Mouse (Mus musculus): ENCODE measurements at regions not wholly inside any gene's neighbourhood (a gene's known extent, or its start where the extent isn't known, plus 50 kb on each side); places are given as distances from the start of the nearest gene placed in this dataset.
A peak's percentile ranks its signal among the peaks of the same experiment; 100 is the strongest.

DNA sequence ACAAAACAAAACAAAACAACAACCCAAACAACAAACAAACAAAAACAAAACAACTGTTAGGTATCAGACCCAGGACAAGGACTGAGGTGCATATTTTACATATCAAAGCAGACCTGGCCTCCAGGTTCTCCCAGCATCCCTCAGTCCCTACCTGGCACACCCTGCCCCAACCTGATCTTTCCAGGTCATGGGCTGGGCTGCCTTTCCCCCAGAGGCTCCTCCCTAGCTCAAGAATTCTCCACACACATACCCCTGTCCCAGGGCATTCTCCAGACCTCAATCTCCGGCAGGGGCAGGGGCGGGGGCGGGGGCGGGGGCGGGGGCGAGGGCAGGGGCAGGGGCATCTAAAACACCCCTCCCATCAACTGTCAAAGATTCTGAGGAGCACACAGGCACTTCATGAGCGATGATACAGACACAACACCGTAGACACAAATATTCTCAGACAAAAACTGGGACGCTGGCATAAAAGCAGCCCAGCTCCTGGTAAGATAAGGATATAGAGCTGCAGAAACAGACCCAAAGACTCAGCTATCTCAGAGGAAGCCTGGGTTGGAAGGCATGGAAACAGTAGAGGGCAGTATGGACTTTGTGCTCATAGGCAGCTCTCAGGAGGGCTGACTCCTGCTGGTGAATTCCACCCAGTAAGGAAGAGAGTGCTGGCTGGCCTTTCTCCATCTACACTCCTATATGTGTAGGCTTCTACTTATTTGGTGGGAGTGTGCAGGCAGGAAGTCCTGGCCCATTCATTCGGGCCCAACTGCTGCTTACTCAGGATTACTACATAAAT, 337.7 kb upstream of the Nr5a2 start:
- H3K9ac ChIP-seq (replicated peaks), result no peak overlapping the region
- no peaks in the 10 kb centered on the region for H3K9me3 ChIP-seq
- no peaks in the 10 kb centered on the region for H3K36me3 ChIP-seq
- no peaks in the 10 kb centered on the region for H3K27me3 ChIP-seq
- H3K4me3 ChIP-seq, result no peak overlapping the region
- H3K27ac ChIP-seq (replicated peaks), result no peak overlapping the region
- 57% methylated on average over 10 of the region's 10 CpGs for WGBS
- H3K4me1 ChIP-seq, result no peaks in the 10 kb centered on the region
- no peak overlapping the region for H3K4me2 ChIP-seq (replicated peaks)
- ATAC-seq (replicated peaks), result no peak

DNA sequence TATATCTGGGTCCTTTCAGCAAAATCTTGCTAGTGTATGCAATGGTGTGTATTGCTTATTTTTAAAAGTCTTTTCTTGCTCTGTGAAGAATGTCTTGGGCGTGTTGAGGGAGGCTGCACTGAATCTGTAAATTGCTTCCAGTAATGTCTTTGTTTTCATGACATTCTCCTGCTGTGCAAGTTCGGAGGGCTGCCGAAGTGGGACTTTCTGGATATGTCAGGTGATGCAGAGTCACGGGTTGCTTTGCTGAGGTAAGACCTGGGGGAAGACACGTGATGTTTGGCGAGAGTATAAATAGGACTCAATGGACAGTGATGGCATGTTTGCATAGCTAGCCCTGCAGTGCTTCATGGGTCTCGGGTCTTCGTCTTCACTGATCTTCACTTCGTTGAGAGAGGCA, 329.2 kb upstream of the Nr5a2 start:
- no peak for ATAC-seq (replicated peaks)
- WGBS, result 81% methylated on average over 9 of the region's 9 CpGs

DNA sequence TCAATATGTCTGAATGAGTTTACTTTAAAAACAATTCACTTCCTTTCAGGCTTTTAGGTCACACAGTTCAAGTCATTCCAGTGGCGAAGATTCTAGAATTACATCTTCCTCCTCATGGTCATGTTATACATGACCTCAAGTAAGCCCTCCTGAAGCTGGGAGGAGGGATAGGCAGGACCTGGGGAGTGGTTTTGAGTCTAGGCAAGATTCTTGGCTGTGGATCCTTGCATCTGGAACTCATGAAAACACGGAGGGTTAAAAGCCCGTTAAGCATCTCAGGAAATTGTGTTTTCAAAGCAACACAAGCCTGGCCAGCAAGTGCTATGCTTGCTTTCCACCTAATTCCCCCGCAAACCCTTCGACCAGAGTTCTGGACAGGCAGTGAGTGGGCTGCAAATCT, 323.0 kb upstream of the Nr5a2 start:
- H3K9ac ChIP-seq (replicated peaks), result no peak overlapping the region
- no peaks in the 10 kb centered on the region for H3K27me3 ChIP-seq
- H3K4me3 ChIP-seq, result no peak overlapping the region
- H3K9me3 ChIP-seq, result no peaks in the 10 kb centered on the region
- no peak overlapping the region for H3K4me2 ChIP-seq (replicated peaks)
- H3K4me1 ChIP-seq, result no peaks in the 10 kb centered on the region
- no peak overlapping the region for H3K27ac ChIP-seq (replicated peaks)
- no peaks in the 10 kb centered on the region for H3K36me3 ChIP-seq
- no peak for ATAC-seq (replicated peaks)
- 87% methylated on average over 5 of the region's 5 CpGs for WGBS

More for the DNA sequence above, 329.2 kb upstream of the Nr5a2 start:
- Histone ChIP-seq H3K27ac (replicated peaks) (no peak overlapping the region), H3K4me2 (replicated peaks) (no peak overlapping the region), H3K4me1 (no peaks in the 10 kb centered on the region), H3K9ac (replicated peaks) (no peak overlapping the region), H3K4me3 (no peak overlapping the region), H3K36me3 (no peaks in the 10 kb centered on the region), H3K27me3 (no peaks in the 10 kb centered on the region), H3K9me3 (no peaks in the 10 kb centered on the region)

DNA sequence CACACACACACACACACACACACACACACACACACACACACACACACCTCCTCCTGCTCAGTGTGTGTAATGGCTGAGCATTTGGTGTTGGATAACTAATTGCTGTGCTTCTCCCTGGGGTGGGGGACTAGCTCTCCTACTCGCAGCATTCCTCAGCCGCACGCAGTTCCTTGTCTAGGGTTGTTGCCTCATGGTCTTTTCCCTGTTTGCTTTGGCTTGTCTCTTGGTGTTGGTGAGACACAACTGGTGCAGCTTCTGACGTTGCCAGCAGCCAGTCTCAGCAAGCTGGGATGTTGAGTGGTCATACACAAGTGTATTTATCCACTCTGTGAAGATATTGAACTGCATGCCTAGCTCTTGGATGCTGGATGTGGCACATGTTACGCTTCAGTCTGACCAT, 322.2 kb upstream of the Nr5a2 start:
- no peak overlapping the region for H3K9ac ChIP-seq (replicated peaks)
- no peaks in the 10 kb centered on the region for H3K27me3 ChIP-seq
- 88% methylated on average over 5 of the region's 5 CpGs for WGBS
- no peak overlapping the region for H3K27ac ChIP-seq (replicated peaks)
- no peaks in the 10 kb centered on the region for H3K9me3 ChIP-seq
- no peak for ATAC-seq (replicated peaks)
- H3K4me3 ChIP-seq, result no peak overlapping the region
- no peaks in the 10 kb centered on the region for H3K4me1 ChIP-seq
- H3K4me2 ChIP-seq (replicated peaks), result no peak overlapping the region
- H3K36me3 ChIP-seq, result no peaks in the 10 kb centered on the region

DNA sequence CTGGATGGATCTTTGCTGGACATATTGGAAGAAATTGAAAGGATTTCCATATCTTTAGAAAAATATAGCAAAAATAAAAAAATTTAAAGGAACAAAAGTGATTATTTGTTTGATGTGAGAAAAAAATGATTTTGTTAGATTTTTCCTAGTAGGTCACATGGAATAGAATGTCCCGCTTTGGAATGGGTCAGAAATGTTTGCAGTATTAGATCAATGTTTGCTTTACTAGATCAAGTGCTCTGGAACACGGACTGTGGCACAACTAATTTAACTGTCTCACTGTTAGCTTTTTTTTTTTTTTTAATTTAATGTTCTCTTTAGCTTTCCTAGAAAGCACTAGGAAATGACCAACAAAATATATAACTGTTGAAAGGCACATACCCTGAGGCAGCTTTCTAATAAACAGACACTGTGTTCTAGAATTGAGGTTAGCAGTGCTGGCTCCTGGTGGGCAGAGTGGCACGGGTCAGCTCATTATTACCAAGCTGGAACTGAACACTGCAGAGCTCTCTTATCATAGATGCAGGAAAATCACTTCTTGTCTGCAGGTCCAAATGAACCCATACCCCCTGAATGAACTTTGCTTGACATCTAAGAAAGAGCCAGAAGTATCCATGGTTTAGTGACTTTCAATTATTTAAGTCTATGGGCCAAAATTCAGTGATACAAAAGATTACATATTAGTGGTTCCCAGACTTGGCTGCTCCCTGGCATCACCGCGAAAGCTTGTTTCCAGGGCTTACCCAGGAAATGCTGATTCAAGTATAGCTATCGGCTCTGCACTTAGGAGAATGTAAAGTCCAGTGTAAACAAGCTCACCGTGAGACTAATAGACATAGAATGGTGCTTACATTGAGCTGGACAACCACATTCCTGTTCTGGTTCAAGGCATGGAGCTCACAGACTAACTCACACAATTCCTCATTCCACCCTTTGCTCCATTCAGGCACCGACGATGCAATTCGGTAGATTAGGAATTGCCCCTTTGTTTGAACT, 320.4 kb upstream of the Nr5a2 start:
- Histone ChIP-seq H3K27me3 (no peaks in the 10 kb centered on the region), H3K9me3 (no peaks in the 10 kb centered on the region), H3K27ac (replicated peaks) (no peak overlapping the region), H3K4me3 (no peak overlapping the region), H3K4me1 (no peaks in the 10 kb centered on the region), H3K4me2 (replicated peaks) (no peak overlapping the region), H3K36me3 (no peaks in the 10 kb centered on the region), H3K9ac (replicated peaks) (no peak overlapping the region)
- WGBS, result 57% methylated on average over 10 of the region's 10 CpGs
- ATAC-seq (replicated peaks), result no peak

DNA sequence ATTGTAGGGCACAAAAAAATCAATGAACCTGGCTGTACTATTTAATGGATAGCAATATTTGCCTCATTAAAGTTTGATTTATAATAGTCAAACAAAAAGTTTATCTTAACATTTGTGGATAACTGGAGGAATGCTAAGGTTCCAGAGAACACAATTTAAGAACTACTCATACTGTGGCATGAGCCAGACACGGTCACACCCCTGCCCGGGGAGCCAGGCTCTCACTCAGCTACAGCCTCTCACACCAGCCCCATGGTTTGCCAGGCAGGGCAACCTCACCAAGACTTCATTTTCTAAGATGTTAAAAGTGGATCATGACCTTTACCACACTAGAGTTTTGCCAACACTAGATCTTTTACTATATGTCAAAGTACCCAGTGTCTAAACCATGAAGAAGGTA, 319.7 kb upstream of the Nr5a2 start:
- Histone ChIP-seq H3K27ac (replicated peaks) (no peak overlapping the region), H3K4me3 (no peak overlapping the region), H3K9me3 (no peaks in the 10 kb centered on the region), H3K4me1 (no peaks in the 10 kb centered on the region), H3K27me3 (no peaks in the 10 kb centered on the region), H3K9ac (replicated peaks) (no peak overlapping the region), H3K4me2 (replicated peaks) (no peak overlapping the region), H3K36me3 (no peaks in the 10 kb centered on the region)
- 91% methylated on average over 2 of the region's 2 CpGs for WGBS
- ATAC-seq (replicated peaks), result no peak

DNA sequence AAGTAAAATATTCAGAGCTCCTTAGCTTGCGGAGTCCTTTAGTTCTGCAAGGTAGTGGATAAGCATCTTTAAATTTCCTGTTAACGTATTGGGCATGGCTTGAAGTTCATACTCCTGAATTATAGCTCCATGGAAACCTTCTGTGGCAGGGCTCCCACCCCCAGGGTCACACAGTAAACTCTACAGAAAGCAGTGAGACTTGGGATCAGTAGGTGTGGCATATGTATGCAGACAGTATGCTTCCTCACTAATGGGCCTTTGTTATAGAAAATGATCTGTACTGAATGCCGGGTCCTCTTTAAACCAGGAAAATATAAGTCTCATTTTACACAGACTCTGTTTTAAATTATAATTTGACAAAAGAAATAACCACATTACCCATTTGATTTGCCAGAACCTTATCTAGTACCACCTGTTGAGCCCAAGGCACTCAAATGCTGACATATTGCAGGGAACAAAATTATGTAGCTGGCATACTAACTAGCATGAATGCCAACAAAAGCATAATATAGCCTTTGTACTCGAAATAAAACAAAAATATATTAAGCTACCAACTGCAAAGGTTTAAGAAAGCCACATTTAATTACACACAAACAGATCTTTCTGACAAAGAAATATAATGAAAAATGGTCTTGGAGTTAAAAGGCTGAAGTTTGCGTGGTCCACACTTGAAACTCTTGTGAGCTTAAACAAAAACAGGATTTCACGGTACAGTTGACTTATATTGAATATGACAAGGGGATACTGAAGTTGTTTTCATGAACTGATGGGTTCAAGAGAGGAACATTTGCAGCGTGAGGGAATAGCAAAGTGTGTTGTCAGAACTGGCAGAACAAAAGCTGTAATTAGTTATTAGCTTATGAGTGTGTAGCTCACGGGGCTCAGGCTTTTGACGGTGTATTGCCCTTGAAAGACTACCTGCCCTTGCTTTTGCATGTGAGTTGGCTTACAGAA, 310.7 kb upstream of the Nr5a2 start:
- no peaks in the 10 kb centered on the region for H3K36me3 ChIP-seq
- 43% methylated on average over 9 of the region's 9 CpGs for WGBS
- H3K4me1 ChIP-seq, result no peaks in the 10 kb centered on the region
- no peak overlapping the region for H3K9ac ChIP-seq (replicated peaks)
- ATAC-seq (replicated peaks), result no peak
- H3K27ac ChIP-seq (replicated peaks), result no peak overlapping the region
- no peaks in the 10 kb centered on the region for H3K27me3 ChIP-seq
- H3K4me2 ChIP-seq (replicated peaks), result no peak overlapping the region
- H3K9me3 ChIP-seq, result no peaks in the 10 kb centered on the region
- no peak overlapping the region for H3K4me3 ChIP-seq

DNA sequence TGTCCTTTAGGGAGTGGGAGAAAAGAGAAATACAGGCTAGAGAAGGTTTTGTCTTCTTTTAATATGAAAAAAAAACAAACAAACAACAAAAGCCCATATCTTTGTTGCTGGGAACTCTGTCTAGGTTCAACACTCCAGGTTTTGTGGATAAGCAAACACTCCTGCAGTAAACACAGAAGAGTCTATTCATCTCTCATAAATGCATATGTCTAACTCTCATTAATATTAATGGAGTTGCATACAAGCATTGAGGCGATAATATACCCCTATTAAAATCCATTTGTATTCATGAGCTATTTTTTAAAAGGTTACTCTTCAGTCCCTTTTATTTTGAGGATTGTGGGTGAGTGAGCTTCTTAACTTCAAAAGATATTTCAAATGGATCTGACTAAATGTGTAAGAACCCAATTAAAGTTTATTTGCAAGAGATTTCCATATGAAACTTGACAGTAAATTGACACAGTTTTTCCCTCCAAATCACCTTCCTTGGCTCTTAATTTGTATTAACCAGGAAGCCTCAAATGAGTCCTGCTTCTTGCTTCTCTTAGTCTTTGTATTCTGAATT, 302.6 kb upstream of the Nr5a2 start:
- ATAC-seq (replicated peaks), result peak; percentile 54; the same call in 1 of the 2 replicates
- peaks cover 25% of the 10 kb centered on the region for H3K4me1 ChIP-seq
- peak overlapping the region; percentile 34 for H3K4me2 ChIP-seq (replicated peaks)
- H3K9ac ChIP-seq (replicated peaks), result no peak overlapping the region
- H3K9me3 ChIP-seq, result no peaks in the 10 kb centered on the region
- no peak overlapping the region for H3K4me3 ChIP-seq
- H3K27me3 ChIP-seq, result no peaks in the 10 kb centered on the region
- H3K36me3 ChIP-seq, result no peaks in the 10 kb centered on the region
- peak overlapping the region; percentile 82 for H3K27ac ChIP-seq (replicated peaks)
- WGBS, result 18% methylated on average over 1 of the region's 1 CpGs

DNA sequence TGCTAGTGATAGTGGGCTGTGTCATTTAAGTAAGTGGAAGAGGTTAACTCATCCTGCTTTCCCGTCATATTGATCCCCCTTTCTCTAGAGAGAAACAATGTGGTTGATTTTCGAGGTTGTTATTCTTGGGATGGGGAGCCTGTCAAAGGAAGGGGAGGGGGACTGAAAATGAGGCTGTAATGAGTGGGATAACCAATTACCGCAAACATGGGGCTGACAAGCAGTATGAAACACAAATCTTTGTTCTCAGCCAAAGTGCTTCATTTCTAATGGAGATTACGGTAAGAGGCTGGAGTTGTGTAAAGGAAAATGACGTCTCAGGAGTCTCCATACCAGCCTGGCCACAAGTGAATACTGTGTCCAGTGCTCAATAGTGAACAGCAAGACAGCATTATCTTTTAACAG, 301.9 kb upstream of the Nr5a2 start:
- H3K27me3 ChIP-seq, result no peaks in the 10 kb centered on the region
- peak overlapping the region; percentile 82 for H3K27ac ChIP-seq (replicated peaks)
- no peaks in the 10 kb centered on the region for H3K9me3 ChIP-seq
- peak overlapping the region; percentile 34 for H3K4me2 ChIP-seq (replicated peaks)
- no peak overlapping the region for H3K9ac ChIP-seq (replicated peaks)
- H3K4me1 ChIP-seq, result peaks cover 25% of the 10 kb centered on the region
- H3K36me3 ChIP-seq, result no peaks in the 10 kb centered on the region
- 7% methylated on average over 5 of the region's 5 CpGs for WGBS
- ATAC-seq (replicated peaks), result peak; percentile 78
- 0 out of 2 replicates have a peak overlapping the region, but pooled peaks have one; percentile 5 for H3K4me3 ChIP-seq

DNA sequence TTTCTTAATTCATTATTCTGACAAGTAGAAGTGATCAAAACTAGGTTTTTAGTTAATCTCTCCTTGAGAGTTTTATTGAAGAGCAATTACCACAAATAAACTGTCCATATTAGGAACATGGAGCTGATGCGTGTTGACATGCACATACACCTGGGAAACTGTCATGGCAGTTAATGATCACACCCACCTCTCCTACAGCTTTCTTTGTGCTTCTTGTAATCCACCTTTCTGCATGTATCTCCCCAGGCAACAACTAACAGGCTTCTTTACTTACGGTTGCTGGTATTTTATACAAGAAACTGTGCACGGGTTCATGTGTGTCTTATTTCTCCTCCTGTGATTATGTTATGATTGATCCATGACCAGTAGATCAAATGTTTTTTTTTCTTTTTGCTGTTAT, 296.0 kb upstream of the Nr5a2 start:
- no peaks in the 10 kb centered on the region for H3K9me3 ChIP-seq
- H3K4me3 ChIP-seq, result no peak overlapping the region
- no peak overlapping the region for H3K4me2 ChIP-seq (replicated peaks)
- ATAC-seq (replicated peaks), result no peak
- no peak overlapping the region for H3K9ac ChIP-seq (replicated peaks)
- H3K27ac ChIP-seq (replicated peaks), result no peak overlapping the region
- no peaks in the 10 kb centered on the region for H3K36me3 ChIP-seq
- no peaks in the 10 kb centered on the region for H3K27me3 ChIP-seq
- peaks cover 6% of the 10 kb centered on the region; the same call in 1 of the 2 replicates for H3K4me1 ChIP-seq
- 81% methylated on average over 3 of the region's 3 CpGs for WGBS

DNA sequence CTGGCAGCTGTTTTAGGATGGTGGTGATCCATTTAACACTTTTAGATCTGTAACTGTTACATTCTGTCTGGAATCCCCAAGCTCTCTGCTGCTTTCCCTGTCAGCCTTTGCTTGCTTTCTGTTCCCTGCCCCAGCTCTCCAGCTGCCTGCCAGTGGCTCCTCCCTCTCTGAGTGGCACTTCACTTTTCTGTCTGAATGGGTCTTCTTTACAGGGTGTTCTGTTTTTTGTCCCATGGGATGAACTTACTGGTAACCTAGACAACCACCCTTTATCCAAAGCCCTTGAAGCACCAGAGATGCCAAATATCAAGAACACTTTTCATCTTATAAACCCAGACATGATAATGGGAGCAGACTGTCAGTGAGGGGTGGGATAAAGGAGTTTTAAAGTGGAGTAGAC, 294.8 kb upstream of the Nr5a2 start:
- H3K4me3 ChIP-seq, result no peak overlapping the region
- no peaks in the 10 kb centered on the region for H3K36me3 ChIP-seq
- H3K27ac ChIP-seq (replicated peaks), result peak overlapping the region; percentile 47; the same call in 1 of the 2 replicates
- no peak overlapping the region for H3K9ac ChIP-seq (replicated peaks)
- ATAC-seq (replicated peaks), result peak; percentile 79
- peaks cover 6% of the 10 kb centered on the region; the same call in 1 of the 2 replicates for H3K4me1 ChIP-seq
- H3K4me2 ChIP-seq (replicated peaks), result no peak overlapping the region
- H3K9me3 ChIP-seq, result no peaks in the 10 kb centered on the region
- no peaks in the 10 kb centered on the region for H3K27me3 ChIP-seq
